Mouse (Mus musculus) macrophage (primary cell): ENCODE measurements around the gene Gbf1. TPM values are rescaled to one million over a fixed set of nuclear protein-coding genes. Genes with fewer than 3 reads are reported as not detected.
A peak's percentile ranks its signal among the peaks of the same experiment; 100 is the strongest.

Experiments used
- H3K27ac ChIP-seq: fragments of 350-480 bp; formaldehyde crosslinking; 2 replicates; pipeline ENCODE4 v1.9.0; 2021
- H3K36me3 ChIP-seq: fragments of 350-480 bp; formaldehyde crosslinking; 2 replicates; pipeline ENCODE4 v1.9.0; 2021; ENCODE audit errors: inconsistent target
- H3K4me3 ChIP-seq: fragments of 350-480 bp; formaldehyde crosslinking; 2 replicates; pipeline ENCODE4 v1.9.0; 2021; ENCODE audit errors: inconsistent target
- H3K79me2 ChIP-seq: fragments of 350-480 bp; formaldehyde crosslinking; 2 replicates; pipeline ENCODE4 v1.9.0; 2021; ENCODE audit errors: inconsistent target
- WGBS: methylation state at CpG from one replicate; pipeline ENCODE4 v1.1.7; 2026; ENCODE audit warnings: inconsistent platforms; ENCODE audit not compliant: missing documents; 5-methylcytosine and 5-hydroxymethylcytosine counted together
- polyA plus RNA-seq: library from polyadenylated mRNA; stranded (reverse); fragments of 250-400 nt; gene quantifications from 3 replicates; pipeline ENCODE4 v1.2.4, GENCODE M21; 2018; ENCODE audit warnings: inconsistent platforms

Gene Gbf1
- polyA plus RNA-seq, 1 experiment from 2014 or later, result 52.8 TPM

DNA sequence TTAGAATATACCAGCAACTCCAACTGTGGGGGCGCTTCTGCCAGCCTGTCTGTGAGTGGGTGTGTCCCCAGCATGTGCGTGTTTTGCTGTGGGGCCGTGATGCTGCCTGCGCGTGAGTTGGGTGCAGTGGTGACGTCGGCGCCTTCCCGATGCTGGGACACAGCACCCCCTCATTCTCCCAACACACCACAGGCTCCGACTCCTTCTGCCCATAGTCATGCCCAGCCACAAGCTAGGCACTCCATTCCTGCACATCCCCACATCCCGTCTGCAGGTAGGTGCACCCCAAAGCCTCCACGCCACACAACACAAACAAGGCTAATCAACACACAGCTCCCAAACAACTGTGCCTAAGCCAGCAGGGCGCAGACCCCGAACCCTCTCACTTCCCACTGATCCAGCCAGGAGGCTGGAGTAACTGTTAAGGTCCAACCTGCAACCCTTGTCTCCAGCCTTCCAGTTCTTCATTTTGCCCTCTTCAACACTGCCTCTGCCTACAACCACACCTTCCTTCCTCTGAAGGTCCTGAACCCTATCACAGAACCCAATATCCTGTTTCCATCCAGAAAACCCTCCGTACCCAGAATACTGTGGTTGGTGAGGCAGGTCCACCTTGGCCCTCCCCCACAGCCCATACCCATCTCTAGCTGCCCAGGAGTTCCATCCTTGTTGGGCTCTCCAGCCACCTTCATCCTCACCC lies 164.7 kb downstream of the Gbf1 start:
- Histone ChIP-seq H3K4me3 (no peak overlapping the region), H3K36me3 (peaks cover 2% of the 10 kb centered on the region), H3K27ac (no peak overlapping the region), H3K79me2 (no peaks in the 10 kb centered on the region)
- WGBS, result 37% methylated on average over 12 of the region's 15 CpGs

DNA sequence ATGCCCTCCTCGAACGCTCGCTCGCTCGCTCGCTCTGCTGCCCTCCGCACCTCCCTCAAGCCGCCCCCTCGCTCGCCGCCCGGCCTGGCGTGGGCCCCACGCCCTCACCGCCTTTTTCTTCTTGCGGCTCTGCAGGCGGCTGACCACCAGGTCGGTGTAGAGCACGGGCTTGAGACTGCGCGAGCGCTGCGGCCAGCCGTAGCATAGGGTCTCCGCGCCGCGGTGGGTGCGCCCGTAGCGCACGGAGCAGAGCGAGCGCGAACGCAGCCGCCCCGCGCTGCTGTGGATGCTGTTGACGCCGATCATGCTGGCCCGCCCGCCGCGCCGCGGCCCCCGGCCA lies 165.2 kb downstream of the Gbf1 start:
- 2% methylated on average over 31 of the region's 48 CpGs for WGBS
- Histone ChIP-seq H3K4me3 (no peak overlapping the region), H3K27ac (no peak overlapping the region), H3K36me3 (no peaks in the 10 kb centered on the region), H3K79me2 (no peaks in the 10 kb centered on the region)

DNA sequence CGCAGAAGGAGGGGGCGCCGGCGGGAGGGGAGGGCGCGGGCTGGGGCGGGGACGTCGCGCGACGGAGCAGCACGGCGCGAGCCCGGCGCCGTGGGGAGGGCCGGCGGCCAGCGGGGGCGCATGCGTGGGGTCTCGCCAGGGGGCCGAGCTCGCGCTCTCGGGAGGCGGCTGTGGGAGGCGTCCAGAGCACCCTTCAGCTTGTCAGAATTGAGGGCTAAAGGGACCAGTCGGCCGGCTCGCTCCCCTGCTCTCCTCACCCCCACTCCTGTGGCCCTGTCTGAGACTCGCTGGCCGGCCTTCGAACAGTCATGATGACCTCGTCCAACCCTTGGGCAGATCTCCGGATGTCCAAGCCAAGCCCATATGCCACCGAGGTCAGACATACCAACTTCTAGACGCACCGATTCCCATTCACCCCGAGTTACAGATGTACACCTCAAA lies 165.7 kb downstream of the Gbf1 start:
- Histone ChIP-seq H3K27ac (no peak overlapping the region), H3K4me3 (no peak overlapping the region), H3K36me3 (no peaks in the 10 kb centered on the region), H3K79me2 (no peaks in the 10 kb centered on the region)
- 4% methylated on average over 38 of the region's 42 CpGs for WGBS

DNA sequence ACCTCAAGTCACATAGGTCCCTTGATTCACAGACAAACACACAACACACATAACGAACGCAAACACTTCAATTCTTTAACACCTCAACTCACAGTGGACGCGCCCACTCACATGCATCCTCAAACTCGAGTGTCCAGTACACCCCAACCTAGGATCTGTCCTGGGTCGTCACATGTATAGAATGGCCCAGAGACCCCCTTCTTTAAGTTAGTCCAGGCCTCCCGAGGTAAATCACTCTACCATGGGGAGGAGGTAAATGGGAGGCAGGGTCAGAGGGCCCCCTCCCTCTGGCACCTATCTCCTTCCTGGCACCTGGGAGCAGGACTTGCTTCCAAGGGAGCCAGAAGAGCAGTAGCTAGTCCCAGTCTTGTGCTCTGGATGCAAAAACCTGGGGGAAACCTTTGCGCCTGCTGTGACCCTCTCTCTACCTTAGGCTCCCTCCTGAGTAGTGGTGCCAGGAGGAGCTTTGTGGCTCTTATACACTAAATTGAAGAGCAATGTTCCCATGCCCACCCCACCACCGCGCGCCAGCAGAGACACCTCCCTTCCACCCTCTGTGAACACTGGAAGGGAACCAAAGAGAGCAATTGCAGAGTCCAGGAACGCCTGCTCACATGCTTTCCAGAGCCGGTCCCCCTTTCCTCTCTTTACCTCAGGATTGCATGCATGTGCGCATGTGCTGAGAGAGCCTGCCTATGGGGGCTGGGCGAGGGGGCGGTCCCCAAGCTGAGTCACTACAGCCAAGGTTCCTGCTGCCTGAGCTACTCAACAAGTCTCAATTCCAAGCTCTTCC lies 166.5 kb downstream of the Gbf1 start:
- Histone ChIP-seq H3K36me3 (no peaks in the 10 kb centered on the region), H3K27ac (no peak overlapping the region), H3K79me2 (no peaks in the 10 kb centered on the region), H3K4me3 (no peak overlapping the region)
- 16% methylated on average over 16 of the region's 16 CpGs for WGBS

DNA sequence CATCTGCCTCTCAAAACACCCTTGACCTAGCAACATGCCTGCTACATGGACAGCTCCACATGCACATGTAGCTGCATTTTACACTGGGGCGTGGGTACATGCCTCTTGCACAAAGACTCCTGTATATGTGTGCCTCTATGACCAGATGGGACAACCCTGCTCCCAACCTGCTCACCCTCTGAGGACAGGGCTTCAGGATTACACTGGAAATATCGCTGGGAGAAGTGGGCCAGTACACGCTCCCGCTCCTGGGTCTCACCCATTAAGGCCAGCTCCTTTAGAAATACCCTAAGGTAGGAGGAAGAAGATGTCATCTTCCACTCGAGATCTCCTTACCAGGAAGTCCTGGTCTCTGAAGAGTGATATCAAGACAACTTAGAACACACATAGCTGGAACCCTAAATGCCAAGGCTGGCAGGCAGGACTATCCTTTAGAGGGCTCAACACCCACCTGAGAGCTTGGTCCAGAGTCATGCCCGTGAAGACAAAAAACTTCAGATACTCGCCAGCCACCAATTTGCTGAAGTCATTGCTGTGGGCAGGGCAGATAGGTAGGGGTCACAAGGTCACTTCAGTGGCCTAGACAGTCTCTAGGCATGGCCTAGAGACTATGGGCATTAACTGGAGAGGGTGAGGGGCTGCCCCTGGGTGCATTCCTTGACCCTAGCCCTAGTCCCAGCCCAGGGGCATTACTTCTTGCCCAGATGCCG lies 167.9 kb downstream of the Gbf1 start:
- Histone ChIP-seq H3K27ac (no peak overlapping the region), H3K79me2 (no peaks in the 10 kb centered on the region), H3K36me3 (no peaks in the 10 kb centered on the region), H3K4me3 (no peak overlapping the region)
- WGBS, result 80% methylated on average over 8 of the region's 8 CpGs

DNA sequence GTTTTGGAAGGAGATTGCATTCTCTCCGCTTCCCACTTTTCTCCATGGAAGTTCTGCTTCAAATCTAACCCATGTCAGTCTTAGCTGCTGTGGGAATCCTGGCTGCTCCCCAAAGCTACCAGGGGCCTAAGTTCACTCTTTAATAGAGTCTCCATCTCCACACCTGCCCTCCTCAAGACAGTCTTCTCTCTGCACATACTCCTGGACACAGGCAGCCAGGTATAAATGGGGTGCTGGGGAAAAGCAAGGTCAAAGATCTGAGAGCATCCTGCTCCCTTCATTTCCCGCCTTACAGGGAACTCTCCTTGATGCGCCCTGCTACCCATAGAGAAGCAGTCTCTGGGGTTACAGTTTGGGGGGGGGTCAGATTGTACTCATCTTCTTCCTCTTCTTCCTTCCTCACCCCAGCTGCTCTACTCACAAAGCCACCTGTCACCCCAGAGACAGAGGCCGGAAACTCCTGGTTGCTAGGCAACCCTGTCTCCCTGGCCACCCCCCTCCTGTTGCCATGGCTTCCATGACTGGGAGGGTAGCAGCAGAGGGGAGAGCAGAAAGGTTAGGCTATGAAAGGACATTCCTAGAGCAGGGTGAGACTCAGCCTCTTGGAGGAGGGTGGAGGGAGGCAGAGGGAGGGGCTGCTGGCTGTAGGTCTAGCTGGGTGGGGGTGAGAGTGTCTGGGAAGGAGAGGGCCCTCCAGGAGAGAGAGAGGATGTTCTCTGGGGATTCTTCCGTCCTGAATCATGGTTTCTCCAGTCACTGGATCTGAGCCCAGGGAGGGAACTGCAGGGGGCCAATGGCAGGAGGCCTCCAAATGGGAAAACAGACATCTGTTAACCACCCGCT lies 169.0 kb downstream of the Gbf1 start:
- Histone ChIP-seq H3K4me3 (no peak overlapping the region), H3K79me2 (no peaks in the 10 kb centered on the region), H3K36me3 (no peaks in the 10 kb centered on the region), H3K27ac (no peak overlapping the region)
- WGBS, result 34% methylated on average over 6 of the region's 6 CpGs

DNA sequence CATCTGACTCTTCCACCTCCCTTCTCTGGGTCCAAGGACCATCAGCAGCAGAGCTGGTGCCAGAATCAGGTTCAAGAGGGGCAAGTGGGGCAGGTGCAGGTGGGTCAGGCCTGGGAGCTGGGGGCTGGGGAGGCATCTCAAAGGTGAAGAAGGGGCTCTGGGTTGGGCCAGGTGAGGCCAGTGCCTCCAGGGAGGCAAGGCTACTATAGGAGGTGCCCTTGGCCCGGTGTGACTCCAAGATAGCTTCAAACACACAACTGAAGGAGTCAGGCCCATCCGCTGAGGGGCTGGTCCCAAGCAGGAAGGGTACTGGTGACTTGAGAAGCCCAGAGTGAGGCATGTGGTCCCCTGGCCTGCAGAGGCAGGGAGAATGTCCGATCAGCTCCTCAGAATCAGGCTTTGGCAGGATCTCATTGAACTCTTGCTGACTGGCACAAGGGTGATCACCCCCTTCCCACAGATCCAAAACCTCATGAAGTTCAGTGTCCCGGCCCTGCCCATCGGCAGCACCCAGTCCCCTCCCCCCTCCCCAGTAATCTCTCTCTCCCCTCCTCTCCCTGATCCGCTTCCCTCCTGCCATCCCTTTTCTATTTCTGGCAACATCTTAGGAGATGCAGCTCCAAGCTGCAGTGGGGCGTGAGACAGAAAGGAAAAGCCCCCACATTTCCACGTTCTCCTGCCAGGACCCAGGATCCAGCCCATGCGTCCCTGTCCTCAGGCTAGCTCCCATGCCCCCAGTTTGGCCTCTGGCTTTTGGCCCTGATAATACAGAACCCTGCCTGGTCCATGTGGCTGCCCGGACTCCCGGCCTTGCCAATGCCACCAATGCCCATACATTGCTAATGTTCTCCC lies 170.1 kb downstream of the Gbf1 start:
- Histone ChIP-seq H3K36me3 (no peaks in the 10 kb centered on the region), H3K79me2 (no peaks in the 10 kb centered on the region), H3K27ac (no peak overlapping the region), H3K4me3 (no peak overlapping the region)
- 88% methylated on average over 10 of the region's 11 CpGs for WGBS

DNA sequence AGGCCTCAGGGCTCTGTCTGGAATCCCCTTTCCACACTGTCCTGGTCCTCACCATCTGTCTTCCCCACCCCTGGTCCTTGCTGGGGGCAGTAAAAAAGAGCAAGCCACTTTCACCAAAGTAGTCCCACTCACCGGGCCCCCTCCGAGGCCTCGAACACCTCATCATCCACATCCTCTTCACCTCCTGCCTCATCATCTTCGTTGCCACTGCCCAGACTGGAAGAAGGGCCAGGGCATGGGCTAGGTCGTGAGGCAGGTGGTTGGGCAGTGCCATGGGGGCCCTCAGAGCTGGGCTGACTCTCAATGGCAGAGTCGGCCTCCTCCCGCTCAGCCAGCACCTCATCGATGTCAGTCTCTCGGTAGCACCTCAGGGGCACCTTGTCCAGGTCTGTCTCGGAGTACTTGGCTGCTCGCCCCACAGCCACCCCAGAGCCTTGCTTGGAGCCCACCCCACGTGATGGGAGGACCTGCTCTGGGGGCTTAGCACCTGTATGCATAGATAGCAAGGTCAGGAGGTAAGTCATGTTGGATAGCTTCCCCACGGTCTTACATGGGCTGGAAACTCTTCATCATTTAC lies 170.8 kb downstream of the Gbf1 start:
- Histone ChIP-seq H3K27ac (no peak overlapping the region), H3K36me3 (no peaks in the 10 kb centered on the region), H3K4me3 (no peak overlapping the region), H3K79me2 (no peaks in the 10 kb centered on the region)
- WGBS, result 78% methylated on average over 11 of the region's 13 CpGs

DNA sequence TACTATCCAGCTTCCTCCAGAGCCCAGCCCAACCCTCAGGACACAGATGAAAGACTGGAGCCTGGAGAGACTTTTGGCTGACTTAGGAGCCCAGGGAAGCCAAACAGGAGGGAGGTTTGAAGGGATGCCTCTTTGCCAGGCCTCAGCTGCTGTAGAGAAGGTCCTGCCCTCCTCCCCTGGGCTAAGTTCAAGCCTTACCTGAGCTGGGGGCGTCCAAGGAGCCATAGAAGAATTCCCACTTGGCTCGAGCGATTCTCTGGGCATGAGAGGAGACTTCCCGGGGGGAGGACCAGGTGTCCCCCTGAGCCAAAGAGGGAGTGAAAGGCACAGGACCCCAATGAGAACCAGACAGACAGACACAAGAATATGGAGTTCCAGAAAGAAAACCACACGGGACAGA lies 171.4 kb downstream of the Gbf1 start:
- Histone ChIP-seq H3K79me2 (no peaks in the 10 kb centered on the region), H3K27ac (no peak overlapping the region), H3K36me3 (no peaks in the 10 kb centered on the region), H3K4me3 (no peak overlapping the region)
- 84% methylated on average over 5 of the region's 5 CpGs for WGBS

DNA sequence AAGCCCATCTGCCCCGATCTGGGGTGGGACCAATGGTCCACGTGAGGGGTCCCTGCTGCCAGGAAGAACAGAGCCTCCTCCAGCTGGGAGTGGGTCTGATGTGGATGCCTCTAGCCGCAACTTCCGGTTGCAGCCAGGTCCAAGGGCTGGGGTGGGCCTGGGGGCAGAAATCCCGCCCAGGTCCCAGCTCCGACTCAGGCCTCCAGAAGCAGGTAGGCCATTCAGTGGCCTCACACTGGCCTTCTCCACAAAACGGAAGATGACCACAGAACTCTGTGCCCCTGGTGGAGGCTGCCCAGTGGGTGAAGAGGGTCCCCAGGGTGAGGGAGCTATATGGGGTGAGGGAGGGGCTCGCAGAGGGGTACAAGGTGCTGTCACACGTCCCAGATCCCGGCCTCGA lies 172.1 kb downstream of the Gbf1 start:
- no peaks in the 10 kb centered on the region for H3K79me2 ChIP-seq
- H3K27ac ChIP-seq, result no peak overlapping the region
- no peaks in the 10 kb centered on the region for H3K36me3 ChIP-seq
- H3K4me3 ChIP-seq, result no peak overlapping the region
- WGBS, result 82% methylated on average over 11 of the region's 11 CpGs

DNA sequence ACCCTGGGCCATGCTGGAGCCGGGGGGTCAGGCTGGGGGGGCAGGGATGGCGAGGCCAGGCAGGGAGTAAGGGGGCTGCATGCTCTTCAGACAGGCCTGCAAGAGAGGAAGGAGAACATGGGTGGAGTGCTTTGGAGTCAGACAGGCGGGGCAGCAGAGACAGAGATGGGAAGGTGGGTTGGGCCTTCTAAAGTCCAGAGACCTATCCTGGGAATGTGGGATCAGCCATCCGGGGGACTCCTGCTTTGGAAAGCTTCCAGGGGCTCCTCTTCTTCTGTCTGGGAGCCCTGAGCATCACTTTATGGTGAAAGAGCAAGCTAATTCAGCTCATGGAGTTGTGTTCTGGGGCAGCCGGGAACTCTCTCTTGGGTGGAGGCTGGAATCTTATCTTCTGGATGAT lies 172.6 kb downstream of the Gbf1 start:
- no peaks in the 10 kb centered on the region for H3K36me3 ChIP-seq
- no peaks in the 10 kb centered on the region for H3K79me2 ChIP-seq
- no peak overlapping the region for H3K4me3 ChIP-seq
- WGBS, result 62% methylated on average over 5 of the region's 5 CpGs
- H3K27ac ChIP-seq, result no peak overlapping the region

DNA sequence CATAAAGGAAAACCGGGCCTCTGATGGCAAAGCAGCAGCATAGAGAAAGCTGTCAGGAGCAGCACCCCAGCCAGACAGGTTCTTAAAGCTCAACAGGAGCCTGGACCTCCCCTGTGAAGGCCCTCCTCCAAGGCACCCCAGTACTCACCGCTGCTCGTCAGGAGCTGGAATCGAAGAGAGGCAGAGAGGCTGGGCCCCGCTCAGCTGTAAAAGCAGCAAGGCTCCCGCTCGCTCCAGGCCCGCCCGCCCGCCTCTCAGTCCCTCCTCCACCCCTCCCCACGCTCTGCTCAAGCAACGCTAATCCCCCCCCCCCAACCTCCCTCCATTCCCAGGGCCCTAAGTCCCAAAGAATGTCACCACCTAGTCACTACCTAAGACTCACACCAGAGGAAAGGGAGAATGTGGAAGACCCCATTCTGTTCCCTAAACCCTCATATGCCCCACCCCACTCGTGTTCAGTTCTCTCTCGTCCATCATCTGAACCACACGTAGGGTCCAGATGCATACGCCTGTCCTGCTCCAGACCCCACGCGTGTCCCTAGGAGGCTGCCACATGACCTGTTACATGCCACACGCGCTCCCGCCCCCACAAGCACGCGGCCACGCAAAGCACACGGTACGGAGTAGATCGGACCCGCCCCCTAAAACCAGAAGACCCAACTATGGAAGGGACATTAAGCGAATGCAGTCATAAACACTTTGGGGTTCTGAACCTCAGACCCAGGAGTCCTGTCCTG lies 173.9 kb downstream of the Gbf1 start:
- Histone ChIP-seq H3K79me2 (no peaks in the 10 kb centered on the region), H3K4me3 (no peak overlapping the region), H3K36me3 (peaks cover 5% of the 10 kb centered on the region; the same call in 1 of the 2 replicates), H3K27ac (no peak overlapping the region)
- WGBS, result 20% methylated on average over 29 of the region's 29 CpGs

DNA sequence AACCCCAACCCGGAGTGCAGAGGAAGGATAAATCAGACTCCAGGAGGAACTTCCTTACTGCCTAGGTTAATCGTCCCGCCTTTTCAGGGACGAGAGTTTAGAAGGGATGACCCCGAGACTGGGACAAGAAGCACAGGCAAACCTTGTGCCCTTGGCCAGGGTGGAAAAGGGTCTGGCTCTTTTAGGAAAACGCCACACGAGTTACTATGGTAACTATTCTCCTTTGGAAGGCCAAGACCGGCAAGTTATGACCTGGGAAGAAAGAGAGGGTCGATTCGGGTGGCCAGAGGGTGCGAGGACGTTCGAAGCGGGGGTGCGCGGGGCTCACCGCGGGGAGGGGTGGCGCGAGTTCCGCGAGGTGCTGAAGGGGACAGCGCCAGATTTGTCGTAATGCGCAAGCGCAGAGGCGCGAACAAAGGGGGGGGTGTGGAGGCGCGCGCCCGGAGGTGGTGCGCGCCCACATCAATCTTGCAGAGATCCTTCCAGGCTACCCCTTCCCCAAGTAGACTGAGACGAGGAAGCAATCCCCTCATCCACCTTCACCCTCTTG lies 174.5 kb downstream of the Gbf1 start, which contains the start of gene Psd:
Gene Psd, minus strand, starts transcription at position 401 of the 550 bp plus-strand sequence.
- Histone ChIP-seq H3K36me3 (peaks cover 12% of the 10 kb centered on the region; the same call in 1 of the 2 replicates), H3K4me3 (peak within 1 kb of the TSS; percentile 63), H3K79me2 (no peaks in the 10 kb centered on the region), H3K27ac (peak within 1 kb of the TSS; percentile 66)
- 1% methylated on average over 35 of the region's 35 CpGs for WGBS
